Mouse (Mus musculus): Measurements from ENCODE around the gene Flot1. TPM values are rescaled to one million over a fixed set of nuclear protein-coding genes. Genes with fewer than 3 reads are reported as not detected.

Gene Flot1
- total RNA-seq (2021), result 10 to 100 TPM; 58.1 to 61.3 TPM
- long read RNA-seq, experiment 1, transcript Flot1-201 (13 exons, 1,825 nt), result major isoform, 90 of 113 reads
- long read RNA-seq, experiment 1, partial matches to known transcripts, result 16 of 113 reads
- long read RNA-seq, experiment 1, other reads (novel, unspliced or antisense), result 5 of 113 reads
- long read RNA-seq, experiment 2, transcript Flot1-201 (13 exons, 1,825 nt), result major isoform, 89 of 109 reads
- long read RNA-seq, experiment 2, partial matches to known transcripts, result 15 of 109 reads
- long read RNA-seq, experiment 2, other reads (novel, unspliced or antisense), result 4 of 109 reads

GRCm38 (mm10) chr17:35822964-35823937 is at the start of gene Flot1:
Flot1 (plus strand) TSS chr17:35823230.
- peak; percentile 91 for DNase-seq (ENCODE audit: low spot score)

GRCm38 (mm10) chr17:35776811-35777609 is 46.0 kb upstream of the Flot1 start:
- DNase-seq (ENCODE audit: low spot score), result peak; percentile 90

GRCm38 (mm10) chr17:35778965-35779364 is 44.1 kb upstream of the Flot1 start:
- no peak for DNase-seq (ENCODE audit: low spot score)

- no peak for DNase-seq (ENCODE audit: low spot score)
Measured at GRCm38 (mm10) chr17:35779466-35780205, 43.4 kb upstream of the Flot1 start.

- no peak for DNase-seq (ENCODE audit: low spot score)
Measured at GRCm38 (mm10) chr17:35780362-35780761, 42.7 kb upstream of the Flot1 start.

- DNase-seq (ENCODE audit: low spot score), result no peak
Measured at GRCm38 (mm10) chr17:35782398-35782797, 40.6 kb upstream of the Flot1 start.

- no peak for DNase-seq (ENCODE audit: low spot score)
Measured at GRCm38 (mm10) chr17:35782924-35783323, 40.1 kb upstream of the Flot1 start.

GRCm38 (mm10) chr17:35783944-35784343 is 39.1 kb upstream of the Flot1 start:
- no peak for DNase-seq (ENCODE audit: low spot score)

GRCm38 (mm10) chr17:35785140-35785539 is 37.9 kb upstream of the Flot1 start:
- no peak for DNase-seq (ENCODE audit: low spot score)

GRCm38 (mm10) chr17:35787493-35787892 is 35.5 kb upstream of the Flot1 start:
- DNase-seq (ENCODE audit: low spot score), result no peak

GRCm38 (mm10) chr17:35788025-35788424 is 35.0 kb upstream of the Flot1 start:
- no peak for DNase-seq (ENCODE audit: low spot score)

- DNase-seq (ENCODE audit: low spot score), result no peak
Measured at GRCm38 (mm10) chr17:35790933-35791332, 32.1 kb upstream of the Flot1 start.

- no peak for DNase-seq (ENCODE audit: low spot score)
Measured at GRCm38 (mm10) chr17:35792837-35793236, 30.2 kb upstream of the Flot1 start.

GRCm38 (mm10) chr17:35795099-35795498 is 27.9 kb upstream of the Flot1 start:
- no peak for DNase-seq (ENCODE audit: low spot score)

- no peak for DNase-seq (ENCODE audit: low spot score)
Measured at GRCm38 (mm10) chr17:35795656-35796055, 27.4 kb upstream of the Flot1 start.

- no peak for DNase-seq (ENCODE audit: low spot score)
Measured at GRCm38 (mm10) chr17:35796835-35797234, 26.2 kb upstream of the Flot1 start.

GRCm38 (mm10) chr17:35800905-35801304 is 22.1 kb upstream of the Flot1 start:
- DNase-seq (ENCODE audit: low spot score), result no peak

- DNase-seq (ENCODE audit: low spot score), result no peak
Measured at GRCm38 (mm10) chr17:35803020-35803419, 20.0 kb upstream of the Flot1 start.

GRCm38 (mm10) chr17:35803858-35804399 is 19.1 kb upstream of the Flot1 start:
- no peak for DNase-seq (ENCODE audit: low spot score)

GRCm38 (mm10) chr17:35808073-35808472 is 15.0 kb upstream of the Flot1 start:
- peak; percentile 71 for DNase-seq (ENCODE audit: low spot score)

GRCm38 (mm10) chr17:35809395-35809794 is 13.6 kb upstream of the Flot1 start:
- no peak for DNase-seq (ENCODE audit: low spot score)

All from gastrocnemius, adult 18-20 months (tissue).